Mouse (Mus musculus) adrenal gland, adult 8-10 months (tissue): ENCODE data around the gene Krt7. TPM values are rescaled to one million over a fixed set of nuclear protein-coding genes. Genes with fewer than 3 reads are reported as not detected.

ENCODE experiments used
- DNase-seq: peaks from one replicate; pipeline ENCODE4 v3.0.0; 2022
- total RNA-seq, 4 experiments: library from RNA; stranded (reverse); gene quantifications; 2 replicates each; pipeline ENCODE4 v1.2.4; 2022

Gene Krt7
- 1 to 10 TPM; 1.1 to 3.2 (median 1.5) TPM for total RNA-seq

- DNase-seq, result no peak
Observed at GRCm38 (mm10) chr15:101410775-101411174, at the start of gene Krt7. Gene Krt7 (plus strand): TSS chr15:101411043.

DNA sequence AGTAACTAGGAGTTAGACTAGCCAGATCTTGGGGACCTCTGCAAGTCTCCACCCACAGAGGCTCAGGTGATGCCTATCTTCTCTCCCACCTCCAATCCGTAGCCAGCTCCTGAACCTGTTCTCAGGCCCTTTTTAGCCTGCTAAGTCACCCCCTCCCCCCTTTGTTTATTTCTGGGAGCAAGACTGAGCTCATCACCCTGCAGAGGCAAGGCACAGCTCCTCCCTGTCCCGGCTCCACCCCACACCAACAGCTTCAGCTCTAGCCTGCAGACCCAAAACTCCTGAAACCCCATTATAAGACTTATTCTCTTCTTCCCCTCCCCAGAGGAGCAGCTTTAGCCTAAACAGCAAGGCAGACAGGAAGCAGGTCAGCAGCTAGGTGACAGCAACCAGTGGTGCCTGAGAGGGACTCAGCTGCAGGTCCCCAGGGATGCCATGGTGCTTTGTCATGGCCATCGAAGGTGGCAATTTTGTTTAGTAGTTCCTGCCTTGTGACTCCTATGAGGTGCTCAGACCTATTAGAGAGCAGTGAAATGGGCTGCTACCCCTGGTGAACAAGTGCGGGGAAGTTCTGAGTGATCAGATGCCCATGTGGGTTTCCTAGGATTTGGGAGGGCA lies 48.3 kb upstream of the Krt7 start:
- no peak for DNase-seq

DNA sequence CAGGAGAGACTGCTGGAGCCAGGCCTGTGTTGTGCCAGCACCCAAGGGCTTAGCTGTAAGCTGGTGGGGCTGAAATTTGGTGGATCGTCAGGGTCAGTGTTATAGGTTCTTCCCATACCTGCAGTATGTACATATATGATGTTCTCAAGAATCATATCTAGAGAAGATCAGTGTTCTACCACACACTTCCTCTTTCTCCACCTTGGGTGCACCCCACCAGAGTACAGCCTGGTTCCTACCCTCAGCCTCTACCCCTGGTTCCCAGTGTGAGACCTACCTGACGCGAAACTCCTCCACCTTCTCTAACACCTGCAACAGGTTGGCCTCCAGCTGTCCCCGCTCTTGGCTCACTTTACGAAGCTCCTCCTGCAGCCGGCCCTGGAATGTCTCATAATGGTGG lies 46.9 kb upstream of the Krt7 start:
- DNase-seq, result no peak

DNA sequence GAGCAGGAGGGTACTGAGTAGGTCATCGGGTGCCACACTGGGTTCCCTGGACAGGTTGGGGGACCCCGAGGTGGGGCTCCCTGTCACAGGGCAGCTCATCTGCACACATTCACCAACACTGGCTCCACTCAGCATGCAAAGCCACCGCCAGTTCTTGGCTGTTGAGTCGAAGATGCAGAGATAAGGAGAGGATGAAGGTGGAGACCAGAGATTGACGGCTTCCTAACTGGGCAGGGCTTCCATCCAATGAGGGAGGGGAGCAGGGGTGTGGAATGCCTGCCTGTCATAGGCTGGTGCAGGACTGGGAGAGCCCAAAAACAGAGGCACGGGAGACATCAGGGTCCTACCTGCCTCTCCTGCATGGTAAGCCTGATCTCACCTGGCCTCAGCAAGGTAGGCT lies 46.4 kb upstream of the Krt7 start:
- DNase-seq, result no peak

GRCm38 (mm10) chr15:101364891-101365671 lies 45.8 kb upstream of the Krt7 start:
- no peak for DNase-seq

DNA sequence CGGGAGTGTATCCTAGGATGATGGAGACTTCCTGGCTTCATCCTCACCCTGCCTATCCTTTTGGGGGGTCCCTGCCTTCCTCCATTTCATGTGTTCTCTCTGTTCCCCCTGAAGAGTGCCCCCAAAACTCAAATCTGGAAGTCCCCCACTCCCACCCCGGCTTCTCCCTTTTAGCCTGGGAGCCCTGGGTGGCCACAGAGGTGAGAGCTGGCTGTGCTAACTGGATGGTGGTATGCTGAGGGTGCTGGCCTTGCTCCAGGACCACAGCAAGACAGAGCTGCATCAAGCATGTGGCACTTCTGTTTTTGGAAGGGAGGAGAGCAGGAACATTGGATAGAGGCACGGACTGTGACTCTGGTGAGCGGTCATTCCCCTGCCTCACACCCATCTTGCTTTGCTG lies 45.1 kb upstream of the Krt7 start:
- no peak for DNase-seq

DNA sequence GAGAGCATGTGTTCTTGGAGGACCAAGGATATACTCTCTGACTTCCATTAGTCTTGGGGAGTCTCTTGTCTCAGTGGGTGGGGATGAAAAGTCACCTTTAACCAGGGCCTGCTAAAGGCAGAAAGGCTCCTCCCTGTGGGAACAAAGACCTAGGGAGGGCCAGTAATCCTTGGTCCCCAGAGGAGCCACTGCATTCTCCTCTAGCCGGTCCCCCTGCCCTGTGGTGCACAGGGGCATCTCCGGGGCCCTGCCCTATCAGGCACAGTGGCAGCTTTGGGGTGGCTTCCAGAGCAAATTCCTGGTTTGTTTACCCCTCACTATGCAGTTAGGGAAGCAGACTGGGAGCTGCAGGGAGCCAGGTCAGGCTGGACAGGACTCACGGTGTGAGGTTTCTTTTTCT lies 44.4 kb upstream of the Krt7 start:
- no peak for DNase-seq

DNA sequence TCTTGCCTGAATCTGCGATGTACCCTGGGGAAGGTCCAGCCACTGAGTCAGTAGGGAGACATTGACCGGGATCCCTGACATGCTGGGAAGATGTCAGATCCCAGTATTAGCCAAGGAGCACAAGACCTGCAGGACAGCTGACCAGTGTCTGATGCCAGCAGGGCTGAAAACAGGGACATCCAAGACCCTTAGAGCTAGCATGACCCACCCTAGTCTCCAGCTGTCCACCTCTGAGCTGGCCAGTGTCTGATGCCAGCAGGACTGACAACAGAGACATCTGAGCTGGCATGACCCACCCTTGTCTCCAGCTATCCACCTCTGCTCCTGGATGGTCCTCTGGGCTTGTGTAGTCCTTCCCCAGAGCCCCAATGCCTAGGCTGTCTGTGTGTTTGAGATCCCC lies 43.9 kb upstream of the Krt7 start:
- no peak for DNase-seq

GRCm38 (mm10) chr15:101367497-101367896 lies 43.3 kb upstream of the Krt7 start:
- no peak for DNase-seq

GRCm38 (mm10) chr15:101368015-101368414 lies 42.8 kb upstream of the Krt7 start:
- no peak for DNase-seq

GRCm38 (mm10) chr15:101368502-101369381 lies 42.1 kb upstream of the Krt7 start:
- DNase-seq, result no peak

- DNase-seq, result peak; percentile 60
Observed at GRCm38 (mm10) chr15:101369382-101370100, 41.3 kb upstream of the Krt7 start.

GRCm38 (mm10) chr15:101370101-101370911 lies 40.5 kb upstream of the Krt7 start, which contains the start of gene Krt80:
Gene Krt80 (minus strand): TSS chr15:101370162.
- DNase-seq, result peak; percentile 93

DNA sequence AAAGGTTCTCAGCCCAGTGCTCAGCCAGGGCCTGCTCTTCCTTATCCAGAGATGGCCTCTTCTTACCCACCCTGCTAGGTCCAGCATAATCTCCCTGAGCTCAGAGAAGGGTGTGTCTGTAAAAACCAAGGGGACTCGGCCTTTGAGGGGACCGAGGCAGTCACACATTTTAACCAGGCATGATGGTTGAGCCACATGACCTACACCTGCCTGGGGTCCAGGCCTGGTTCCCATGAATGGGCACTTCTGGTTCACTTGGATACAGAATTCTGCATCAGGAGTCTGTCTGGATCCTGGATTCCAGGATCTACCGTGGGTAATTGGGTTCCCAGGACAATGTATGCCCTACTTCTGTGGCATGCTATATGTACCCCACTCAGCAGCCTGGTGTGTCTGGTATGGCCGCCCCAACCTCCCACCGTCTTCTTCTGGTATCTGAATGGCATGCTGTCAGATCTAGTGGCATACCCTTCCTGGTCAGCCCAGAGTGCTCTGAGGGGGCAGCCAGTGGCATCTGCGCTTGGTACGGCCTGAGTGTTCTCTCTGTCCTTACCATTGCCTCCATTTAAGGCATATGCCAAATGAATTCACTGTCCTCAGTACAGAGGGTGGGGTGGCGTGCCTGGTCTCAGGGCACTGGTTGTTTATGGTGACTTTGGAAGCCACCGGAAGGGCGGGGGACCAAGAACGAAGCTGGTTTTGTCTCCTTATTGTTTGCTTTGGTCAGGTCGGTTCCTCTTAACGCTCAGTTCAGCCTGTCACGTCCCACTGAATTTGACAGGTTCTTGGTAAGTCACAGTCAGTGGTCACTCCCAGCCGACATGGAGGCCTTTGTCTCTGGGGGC lies 39.5 kb upstream of the Krt7 start:
- DNase-seq, result no peak

DNA sequence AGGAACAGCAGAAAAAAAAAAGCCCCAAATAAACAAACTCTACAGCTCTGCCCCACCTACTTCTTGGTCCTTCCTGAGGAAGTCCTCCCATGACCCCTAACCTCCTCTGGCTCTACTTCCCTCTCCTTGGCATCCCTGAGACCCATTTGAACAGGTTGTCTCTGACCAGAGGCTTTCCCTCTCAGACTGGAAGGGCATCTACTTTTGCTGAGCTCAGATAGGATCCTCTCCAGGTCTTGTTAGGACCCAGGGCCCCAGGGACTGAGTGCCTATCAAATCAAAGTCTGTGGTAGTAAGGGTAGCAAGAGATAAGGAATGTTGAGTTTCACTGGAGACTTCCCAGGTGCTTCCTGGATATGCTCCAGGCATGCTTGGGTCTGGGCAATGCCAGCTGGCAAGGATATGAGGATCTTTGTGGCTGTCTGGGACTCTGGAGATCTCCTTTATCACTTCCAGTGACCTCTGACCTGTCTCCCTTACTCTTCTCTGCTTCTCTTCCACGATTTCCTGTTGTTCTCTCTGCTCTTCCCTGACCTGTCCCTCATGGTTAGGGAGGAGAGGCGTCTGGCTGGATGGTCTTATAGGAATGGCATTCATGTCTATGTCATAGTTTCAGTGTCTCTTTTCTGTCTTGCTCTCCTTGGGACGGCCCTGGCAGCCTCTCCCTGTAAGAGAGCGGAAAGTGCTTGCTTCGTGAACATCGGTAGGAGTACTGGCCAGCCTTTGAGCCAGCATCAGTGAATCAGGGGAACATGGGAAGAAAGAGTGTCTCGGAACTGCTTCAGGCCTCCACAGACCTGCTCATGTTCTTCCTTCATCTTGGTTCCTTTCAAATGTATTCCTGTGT lies 38.5 kb upstream of the Krt7 start:
- DNase-seq, result no peak

DNA sequence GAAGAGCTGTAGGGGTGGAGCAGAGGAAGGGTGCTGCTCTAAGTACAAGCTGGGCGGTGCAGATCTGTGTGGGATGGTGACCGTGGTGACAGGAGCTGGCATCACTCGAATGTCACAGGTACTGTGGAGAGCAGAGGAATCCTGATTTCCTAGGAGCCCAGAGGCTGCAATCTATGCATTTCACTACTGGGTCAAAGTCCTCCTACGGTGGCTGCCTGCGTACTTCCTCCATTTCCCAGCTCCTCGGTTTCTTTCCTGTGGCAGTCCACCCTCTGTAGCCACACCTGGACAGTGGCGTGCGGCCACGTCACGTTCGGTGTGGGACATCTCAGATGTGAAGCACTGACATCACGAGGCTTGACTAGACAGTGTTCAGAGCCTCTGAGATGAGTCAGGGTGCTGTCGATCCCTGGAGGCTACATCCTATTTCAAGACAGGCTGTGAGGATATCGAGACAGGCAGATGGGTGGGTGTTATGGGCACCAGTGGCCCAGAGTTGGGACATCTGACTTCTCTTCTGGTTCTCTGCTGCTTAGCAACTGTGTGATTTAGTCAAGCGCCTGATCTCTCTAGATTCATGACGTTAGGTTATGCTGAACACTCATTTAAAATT lies 37.5 kb upstream of the Krt7 start:
- no peak for DNase-seq

- peak; percentile 62 for DNase-seq
Observed at GRCm38 (mm10) chr15:101374879-101375278, 36.0 kb upstream of the Krt7 start.

DNA sequence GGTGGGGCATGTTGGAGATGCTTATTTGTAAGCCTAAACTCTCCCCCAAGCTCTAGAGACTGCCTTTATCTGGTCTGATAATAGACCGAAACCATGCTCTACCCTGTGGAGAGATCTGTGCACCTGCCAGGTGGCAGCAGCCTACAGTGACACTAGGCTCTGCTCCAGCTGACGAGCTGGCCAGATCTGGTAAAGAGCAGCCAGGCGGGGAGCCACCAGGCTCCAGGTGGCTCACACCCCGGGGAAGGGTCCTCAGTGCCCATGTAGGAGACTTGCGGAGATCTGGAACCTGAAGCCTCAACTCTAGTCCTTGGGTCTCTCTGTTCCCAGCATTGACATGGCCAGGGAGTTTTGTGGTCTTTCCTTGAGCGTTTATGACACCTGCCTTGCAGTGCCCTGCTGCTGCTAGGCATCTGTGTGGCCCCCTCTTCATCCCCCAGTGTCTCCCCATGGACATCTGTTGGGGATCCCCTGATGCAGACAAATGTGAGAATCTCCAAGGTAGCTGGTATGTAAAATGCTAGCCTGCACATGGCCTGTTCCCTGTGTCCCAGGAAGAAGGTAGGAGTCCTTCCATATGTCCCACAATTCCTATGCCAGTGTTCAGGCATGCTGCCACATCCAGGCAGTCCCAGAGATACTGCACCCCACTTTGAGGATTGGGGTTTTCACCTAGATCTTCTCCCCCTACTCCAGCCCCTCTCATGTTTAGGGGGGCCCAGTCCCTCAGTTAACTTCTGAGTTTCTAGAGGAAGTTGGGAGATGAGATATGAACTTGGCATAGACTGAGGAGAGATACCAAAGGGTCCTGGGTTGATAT lies 34.7 kb upstream of the Krt7 start:
- DNase-seq, result no peak

- DNase-seq, result no peak
Observed at GRCm38 (mm10) chr15:101376776-101377061, 34.1 kb upstream of the Krt7 start.
